26 mouse cellular contexts compared by ENCODE assay signal in genomic region chr3:84247789-84248188, GRCm38 (mm10). TPM values are rescaled to one million over a fixed set of nuclear protein-coding genes. Genes with fewer than 3 reads are reported as not detected.
DNase-seq lines count a peak whose midpoint lies in the region; ATAC-seq lines count a peak whose summit lies in the region.
"Had no signal": no experiment of that assay in that cellular context is flagged by ENCODE, and none has a peak within 500 bp of the region (broad histone marks: within the 10 kb centered on the region; RNA-seq: fewer than 3 reads in every experiment).

No protein-coding gene starts in this region.

- no peak overlapping the region for H3K9ac ChIP-seq in forebrain, embryonic 14.5 days (ENCODE audit: low read length)
- H3K9ac ChIP-seq in midbrain, embryonic 14.5 days (replicated peaks; ENCODE audit: low read length): no peak overlapping the region
- H3K9ac ChIP-seq: heart, embryonic 12.5 days; hindbrain, embryonic 14.5 days; kidney, embryonic 15.5 days; liver, embryonic 15.5 days; lung, embryonic 15.5 days; midbrain, embryonic 15.5 days had no signal

- H3K9me3 ChIP-seq in forebrain, embryonic 14.5 days (replicated peaks; ENCODE audit: control insufficient read depth, low read length): no peaks in the 10 kb centered on the region
- H3K9me3 ChIP-seq in forebrain, embryonic 10.5 days: no peaks in the 10 kb centered on the region
- H3K9me3 ChIP-seq in midbrain, embryonic 14.5 days (ENCODE audit: control insufficient read depth, low read length): no peaks in the 10 kb centered on the region
- no peaks in the 10 kb centered on the region for H3K9me3 ChIP-seq in midbrain, embryonic 10.5 days (replicated peaks)
- H3K9me3 ChIP-seq: G1E; heart, embryonic 12.5 days; kidney, embryonic 15.5 days; liver, embryonic 15.5 days; lung, embryonic 15.5 days; midbrain, embryonic 15.5 days had no signal

- peaks cover 13% of the 10 kb centered on the region for H3K36me3 ChIP-seq in forebrain, embryonic 14.5 days (ENCODE audit: control insufficient read depth, insufficient read depth, low read length)
- no peaks in the 10 kb centered on the region for H3K36me3 ChIP-seq in forebrain, embryonic 10.5 days (replicated peaks)
- peaks cover 2% of the 10 kb centered on the region; the same call in 1 of the 2 replicates for H3K36me3 ChIP-seq in midbrain, embryonic 14.5 days (ENCODE audit: control insufficient read depth, insufficient read depth, low read length)
- H3K36me3 ChIP-seq in midbrain, embryonic 10.5 days: peaks cover 33% of the 10 kb centered on the region
- H3K36me3 ChIP-seq: G1E; heart, embryonic 12.5 days; kidney, embryonic 15.5 days; liver, embryonic 15.5 days; lung, embryonic 15.5 days; midbrain, embryonic 15.5 days had no signal

- H3K4me1 ChIP-seq in forebrain, embryonic 14.5 days (ENCODE audit: control insufficient read depth, insufficient read depth, low read length): peaks cover 20% of the 10 kb centered on the region
- H3K4me1 ChIP-seq in forebrain, embryonic 10.5 days: peaks cover 5% of the 10 kb centered on the region
- H3K4me1 ChIP-seq in midbrain, embryonic 14.5 days (ENCODE audit: control insufficient read depth, insufficient read depth, low read length): peaks cover 9% of the 10 kb centered on the region
- peaks cover 14% of the 10 kb centered on the region for H3K4me1 ChIP-seq in midbrain, embryonic 10.5 days
- H3K4me1 ChIP-seq: liver, embryonic 15.5 days had no signal

- no peak overlapping the region for H3K4me3 ChIP-seq in forebrain, embryonic 14.5 days (ENCODE audit: low read depth, low read length)
- no peak overlapping the region for H3K4me3 ChIP-seq in forebrain, embryonic 10.5 days
- no peak overlapping the region for H3K4me3 ChIP-seq in midbrain, embryonic 14.5 days (replicated peaks; ENCODE audit: low read depth, low read length)
- no peak overlapping the region for H3K4me3 ChIP-seq in midbrain, embryonic 10.5 days
- H3K4me3 ChIP-seq: gastrocnemius, adult 2 months; heart, adult 2 months; heart, embryonic 12.5 days; kidney, embryonic 15.5 days; liver, embryonic 15.5 days; lung, embryonic 15.5 days; midbrain, embryonic 15.5 days had no signal

- no peaks in the 10 kb centered on the region for H3K27me3 ChIP-seq in forebrain, embryonic 14.5 days (replicated peaks; ENCODE audit: control insufficient read depth, insufficient read depth, low read length)
- peaks cover 6% of the 10 kb centered on the region; the same call in 1 of the 2 replicates for H3K27me3 ChIP-seq in forebrain, embryonic 10.5 days (ENCODE audit: poor library complexity, severe bottlenecking)
- no peaks in the 10 kb centered on the region for H3K27me3 ChIP-seq in midbrain, embryonic 14.5 days (ENCODE audit: control insufficient read depth, insufficient read depth, low read length)
- H3K27me3 ChIP-seq in midbrain, embryonic 10.5 days (ENCODE audit: low read depth, poor library complexity, severe bottlenecking): no peaks in the 10 kb centered on the region
- H3K27me3 ChIP-seq: kidney, embryonic 15.5 days; liver, embryonic 15.5 days; lung, embryonic 15.5 days; midbrain, embryonic 15.5 days had no signal

- no peak for ATAC-seq in forebrain, embryonic 14.5 days
- no peak for ATAC-seq in midbrain, embryonic 14.5 days (ENCODE audit: low FRiP score, low TSS enrichment)
- ATAC-seq: intestine, postnatal 0 days; midbrain, embryonic 15.5 days had no signal

- no peak overlapping the region for H3K4me2 ChIP-seq in forebrain, embryonic 14.5 days (ENCODE audit: low read length)
- H3K4me2 ChIP-seq in midbrain, embryonic 14.5 days (ENCODE audit: low read length): no peak overlapping the region
- H3K4me2 ChIP-seq: heart, embryonic 12.5 days; hindbrain, embryonic 14.5 days; kidney, embryonic 15.5 days; liver, embryonic 15.5 days; lung, embryonic 15.5 days; midbrain, embryonic 15.5 days had no signal

- 39% methylated on average over 8 of the region's 8 CpGs for WGBS in forebrain, embryonic 14.5 days
- 80% methylated on average over 8 of the region's 8 CpGs for WGBS in forebrain, embryonic 10.5 days
- WGBS in midbrain, embryonic 14.5 days: 38% methylated on average over 8 of the region's 8 CpGs
- WGBS in midbrain, embryonic 10.5 days: 84% methylated on average over 8 of the region's 8 CpGs

- no peak overlapping the region for H3K27ac ChIP-seq in forebrain, embryonic 14.5 days (ENCODE audit: low read depth, low read length)
- no peak overlapping the region for H3K27ac ChIP-seq in forebrain, embryonic 10.5 days
- H3K27ac ChIP-seq in midbrain, embryonic 14.5 days (replicated peaks; ENCODE audit: low read depth, low read length): no peak overlapping the region
- H3K27ac ChIP-seq in midbrain, embryonic 10.5 days (replicated peaks): no peak overlapping the region
- H3K27ac ChIP-seq: gastrocnemius, adult 2 months; heart, adult 2 months; hindbrain, embryonic 14.5 days; kidney, embryonic 15.5 days; liver, embryonic 15.5 days; lung, embryonic 15.5 days; macrophage; midbrain, embryonic 15.5 days; stomach, postnatal 0 days had no signal

- DNase-seq in forebrain, embryonic 14.5 days (ENCODE audit: low spot score): peak; percentile 60
- DNase-seq in forebrain, embryonic 10.5 days (ENCODE audit: extremely low spot score, low spot score): no peak
- DNase-seq in kidney, postnatal 4 days: peak; percentile 43 to 47
- no peak for DNase-seq in kidney, adult 11 months
- peak; percentile 71 for DNase-seq in midbrain, embryonic 14.5 days
- no peak for DNase-seq in midbrain, embryonic 10.5 days (ENCODE audit: low spot score)
- DNase-seq in retina, postnatal 7 days (ENCODE audit: low read depth, low spot score): peak; percentile 35
- DNase-seq: adrenal gland, adult 8-10 months; cerebellum, adult 8-10 months; cerebellum, postnatal 25 days; gastrocnemius, adult 2 months; gastrocnemius, postnatal 36 days; heart, adult 2 months; kidney, postnatal 36 days; thymus, adult 18-20 months; thymus, postnatal 25 days had no signal

RNA-seq across cellular contexts. Expression of gene Trim2, which starts 58.9 kb away (rescaled TPM):
- 117 and 162 TPM in 2 replicates for polyA plus RNA-seq in forebrain, embryonic 14.5 days (2014; fragmentation: Nextera tagmentation; extraction: Ambion mirVana)
- 32.1 and 36.4 TPM in 2 replicates for polyA plus RNA-seq in forebrain, embryonic 10.5 days (2016; fragmentation: Nextera tagmentation; extraction: Ambion mirVana)
- 144 and 154 TPM in 2 replicates for polyA plus RNA-seq in midbrain, embryonic 14.5 days (2014; fragmentation: Nextera tagmentation; extraction: Ambion mirVana)
- polyA plus RNA-seq in midbrain, embryonic 10.5 days (2016; fragmentation: Nextera tagmentation; extraction: Ambion mirVana): 81.7 and 116 TPM in 2 replicates
- polyA plus RNA-seq: G1E had no signal

Comparison
In these comparisons a context has a peak if more than half of its experiments do, and no peak if none do; other contexts are left out.
1. DNase-seq: peak in forebrain, embryonic 14.5 days (single experiment), kidney, postnatal 4 days (2 of 2), midbrain, embryonic 14.5 days (single experiment) and retina, postnatal 7 days (single experiment); none in forebrain, embryonic 10.5 days (single experiment), kidney, adult 11 months (single experiment) and midbrain, embryonic 10.5 days (single experiment).